Comparison of ENCODE assay signal across 8 mouse cellular contexts in the genomic region with DNA sequence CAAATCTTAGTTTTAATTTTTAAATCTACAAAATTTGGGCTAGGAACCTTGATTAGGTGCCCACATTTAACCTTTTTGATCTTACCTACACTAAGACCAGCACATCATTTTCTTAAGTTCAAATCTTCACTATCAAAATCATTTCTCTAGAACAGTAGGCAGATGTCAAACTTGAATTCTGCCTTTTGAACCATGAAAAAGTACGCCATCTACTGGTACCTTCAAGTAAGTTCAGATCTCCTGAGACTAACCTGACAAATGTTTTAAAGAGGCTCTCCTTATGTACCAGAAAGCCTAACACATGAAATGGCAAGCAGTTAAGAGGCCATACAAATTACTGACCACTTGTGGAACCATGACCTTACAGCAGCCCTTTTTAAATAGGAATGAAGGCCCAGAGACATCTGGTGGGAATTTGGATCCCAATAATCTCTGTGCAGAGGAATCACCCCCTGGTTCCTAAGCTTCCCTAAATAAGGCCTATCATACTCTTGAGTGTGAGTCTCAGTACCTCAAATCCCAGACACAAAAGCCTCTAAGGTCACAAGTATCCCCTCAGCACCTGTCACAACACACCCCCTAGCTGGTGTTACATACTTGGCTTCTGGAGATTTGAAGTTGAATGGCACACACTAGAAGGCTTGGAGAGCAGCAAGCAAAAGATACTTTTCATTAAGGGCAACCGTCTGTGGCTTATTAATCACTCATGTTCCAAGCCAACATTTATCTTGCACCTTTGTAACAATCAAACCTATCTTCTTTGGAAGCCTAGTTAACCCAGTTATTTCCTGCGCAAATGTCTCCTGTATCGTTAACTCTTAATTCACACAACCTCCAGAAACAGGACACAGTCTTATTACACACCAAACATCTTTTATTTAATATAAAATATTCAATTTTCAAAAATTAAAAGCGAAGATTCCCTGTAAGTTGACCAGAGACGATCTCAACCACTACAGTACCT.
DNase-seq lines count a peak whose midpoint lies in the region; ATAC-seq and TF ChIP-seq lines count a peak whose summit lies in the region.

No protein-coding gene starts in this region.

- peak overlapping the region; percentile 80 for H3K27ac ChIP-seq in lung, embryonic 14.5 days (ENCODE audit: low read depth)
- H3K27ac ChIP-seq in cortical plate, adult 2 months (ENCODE audit: insufficient read depth, low read length): no peak overlapping the region
- peak overlapping the region; percentile 84 for H3K27ac ChIP-seq in heart, postnatal 0 days (ENCODE audit: low read depth)
- H3K27ac ChIP-seq in lung, postnatal 0 days (ENCODE audit: low read length): no peak overlapping the region; the same call in 1 of the 2 replicates
- peak overlapping the region; percentile 82 for H3K27ac ChIP-seq in stomach, embryonic 16.5 days (ENCODE audit: low read length)

- peaks cover 4% of the 10 kb centered on the region; the same call in 1 of the 2 replicates for H3K4me1 ChIP-seq in lung, embryonic 14.5 days (ENCODE audit: insufficient read depth)
- peaks cover 8% of the 10 kb centered on the region for H3K4me1 ChIP-seq in cortical plate, adult 2 months (ENCODE audit: control insufficient read depth, insufficient read depth, low read length)
- peaks cover 10% of the 10 kb centered on the region for H3K4me1 ChIP-seq in heart, postnatal 0 days (ENCODE audit: control insufficient read depth, insufficient read depth)
- no peaks in the 10 kb centered on the region for H3K4me1 ChIP-seq in lung, postnatal 0 days (ENCODE audit: insufficient read depth, low read depth, low read length)
- peaks cover 12% of the 10 kb centered on the region; the same call in 1 of the 2 replicates for H3K4me1 ChIP-seq in stomach, embryonic 16.5 days (ENCODE audit: control insufficient read depth, insufficient read depth, low read length)

- H3K4me2 ChIP-seq in lung, embryonic 14.5 days: peak overlapping the region; percentile 94
- H3K4me2 ChIP-seq in heart, postnatal 0 days (ENCODE audit: low read depth, low read length): peak overlapping the region; percentile 94
- H3K4me2 ChIP-seq in lung, postnatal 0 days (replicated peaks; ENCODE audit: low read depth, low read length): peak overlapping the region; percentile 56
- peak overlapping the region; percentile 85 for H3K4me2 ChIP-seq in stomach, embryonic 16.5 days (ENCODE audit: low read depth, low read length)

- no peaks in the 10 kb centered on the region for H3K9me3 ChIP-seq in lung, embryonic 14.5 days (ENCODE audit: low read depth, low read length)
- no peaks in the 10 kb centered on the region for H3K9me3 ChIP-seq in heart, postnatal 0 days (replicated peaks; ENCODE audit: control insufficient read depth, low read length)
- H3K9me3 ChIP-seq in lung, postnatal 0 days (ENCODE audit: low read length): no peaks in the 10 kb centered on the region
- no peaks in the 10 kb centered on the region for H3K9me3 ChIP-seq in stomach, embryonic 16.5 days (replicated peaks; ENCODE audit: control insufficient read depth, low read length)

- TF ChIP-seq POLR2A in cortical plate, adult 2 months (IDR thresholded peaks at IDR 0.05; ENCODE audit: extremely low read depth, insufficient read depth, low read length): 0 out of 2 replicates have a peak, but pooled peaks have one; percentile 6

- H3K36me3 ChIP-seq in lung, embryonic 14.5 days (ENCODE audit: insufficient read depth): peaks cover 11% of the 10 kb centered on the region
- H3K36me3 ChIP-seq in heart, postnatal 0 days (replicated peaks; ENCODE audit: control insufficient read depth, insufficient read depth, low read length): peaks cover 8% of the 10 kb centered on the region; the same call in 1 of the 2 replicates
- no peaks in the 10 kb centered on the region for H3K36me3 ChIP-seq in lung, postnatal 0 days (ENCODE audit: insufficient read depth, low read length)
- peaks cover 4% of the 10 kb centered on the region; the same call in 1 of the 2 replicates for H3K36me3 ChIP-seq in stomach, embryonic 16.5 days (ENCODE audit: control insufficient read depth, insufficient read depth, low read length)

- peak; percentile 75 for DNase-seq in lung, embryonic 14.5 days
- DNase-seq in lung, adult 18-20 months: no peak
- peak; percentile 78 for DNase-seq in heart, postnatal 0 days (ENCODE audit: low spot score)
- peak; percentile 86 for DNase-seq in lung, postnatal 0 days (ENCODE audit: low spot score)
- DNase-seq in adrenal gland, adult 18-20 months (ENCODE audit: low spot score in 2 of 2): no peak
- DNase-seq in frontal cortex, postnatal 25 days (ENCODE audit: low spot score in 2 of 2): no peak

- 9% methylated on average over 6 of the region's 6 CpGs for WGBS in lung, embryonic 14.5 days
- 5% methylated on average over 6 of the region's 6 CpGs for WGBS in heart, postnatal 0 days
- WGBS in lung, postnatal 0 days: 3% methylated on average over 6 of the region's 6 CpGs
- WGBS in stomach, embryonic 16.5 days: 6% methylated on average over 6 of the region's 6 CpGs

- peak overlapping the region; percentile 87 for H3K9ac ChIP-seq in lung, embryonic 14.5 days
- peak overlapping the region; percentile 78 for H3K9ac ChIP-seq in heart, postnatal 0 days (replicated peaks; ENCODE audit: low read depth, low read length)
- H3K9ac ChIP-seq in lung, postnatal 0 days (replicated peaks; ENCODE audit: low read depth): peak overlapping the region; percentile 61
- peak overlapping the region; percentile 96 for H3K9ac ChIP-seq in stomach, embryonic 16.5 days (ENCODE audit: low read length)

- ATAC-seq in lung, embryonic 14.5 days (ENCODE audit: insufficient read depth): no peak
- ATAC-seq in heart, postnatal 0 days (ENCODE audit: insufficient read depth, low read depth): no peak
- ATAC-seq in lung, postnatal 0 days: no peak
- ATAC-seq in stomach, embryonic 16.5 days (ENCODE audit: insufficient read depth, low FRiP score): no peak

- H3K4me3 ChIP-seq in lung, embryonic 14.5 days (ENCODE audit: low read depth, low read length): peak overlapping the region; percentile 62
- peak overlapping the region; percentile 80; the same call in 1 of the 2 replicates for H3K4me3 ChIP-seq in cortical plate, adult 2 months (ENCODE audit: insufficient read depth, low read length)
- H3K4me3 ChIP-seq in heart, postnatal 0 days (ENCODE audit: low read depth, low read length): peak overlapping the region; percentile 70
- peak overlapping the region; percentile 66 for H3K4me3 ChIP-seq in lung, postnatal 0 days (ENCODE audit: low read depth, low read length)
- peak overlapping the region; percentile 94 for H3K4me3 ChIP-seq in stomach, embryonic 16.5 days (replicated peaks; ENCODE audit: low read length)

- H3K27me3 ChIP-seq in lung, embryonic 14.5 days (ENCODE audit: insufficient read depth, low read length): no peaks in the 10 kb centered on the region
- no peaks in the 10 kb centered on the region for H3K27me3 ChIP-seq in heart, postnatal 0 days (ENCODE audit: control insufficient read depth, insufficient read depth, low read length)
- H3K27me3 ChIP-seq in lung, postnatal 0 days (replicated peaks; ENCODE audit: insufficient read depth, low read length): no peaks in the 10 kb centered on the region
- no peaks in the 10 kb centered on the region for H3K27me3 ChIP-seq in stomach, embryonic 16.5 days (ENCODE audit: control insufficient read depth, insufficient read depth, low read length)

- TF ChIP-seq CTCF in lung, embryonic 14.5 days (IDR thresholded peaks at IDR 0.05; ENCODE audit: low read depth): peak; percentile 59
- no peak for TF ChIP-seq CTCF in cortical plate, adult 2 months (IDR thresholded peaks at IDR 0.05; ENCODE audit: extremely low read depth, insufficient read depth, low read length)
- TF ChIP-seq CTCF in heart, postnatal 0 days (IDR thresholded peaks at IDR 0.05; ENCODE audit: low read depth): peak; percentile 68
- TF ChIP-seq CTCF in lung, postnatal 0 days (IDR thresholded peaks at IDR 0.05): peak; percentile 72

- TF ChIP-seq EP300 in heart, postnatal 0 days (IDR thresholded peaks at IDR 0.05; ENCODE audit: low read depth): no peak
- no peak for TF ChIP-seq EP300 in lung, postnatal 0 days (IDR thresholded peaks at IDR 0.05)

Comparison
In these comparisons a context has a peak if more than half of its experiments do, and no peak if none do; other contexts are left out.
1. DNase-seq: peak in lung, embryonic 14.5 days (single experiment), heart, postnatal 0 days (single experiment) and lung, postnatal 0 days (single experiment); none in lung, adult 18-20 months (0 of 2), adrenal gland, adult 18-20 months (0 of 2) and frontal cortex, postnatal 25 days (0 of 2).
2. H3K27ac ChIP-seq: peak in lung, embryonic 14.5 days (single experiment), heart, postnatal 0 days (single experiment) and stomach, embryonic 16.5 days (single experiment); none in cortical plate, adult 2 months (single experiment) and lung, postnatal 0 days (single experiment).
3. Peak in every context shown above with its lines, with median percentiles within 50 percentile points of each other: H3K4me2 ChIP-seq, H3K4me3 ChIP-seq and H3K9ac ChIP-seq.